Mouse (Mus musculus): ENCODE measurements around the gene Gm10130.

DNA sequence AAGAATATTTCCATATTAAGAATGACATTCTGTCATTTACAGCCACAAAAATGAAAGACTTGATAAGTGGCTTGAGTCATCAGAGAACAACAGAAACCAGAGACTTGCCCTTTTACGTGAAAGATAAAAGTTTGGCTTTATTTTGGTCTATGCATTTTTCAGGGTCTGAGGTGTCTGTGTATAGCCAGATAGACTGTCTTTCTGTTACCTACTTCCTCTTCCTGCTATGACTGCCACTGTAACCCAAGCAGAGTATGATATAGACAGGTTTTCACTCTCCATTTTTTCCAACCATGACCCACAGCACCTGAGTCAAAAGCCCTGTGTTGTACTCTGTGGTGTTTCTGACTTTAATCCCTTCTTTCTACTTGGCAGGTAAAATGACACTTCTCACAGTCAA lies 66.7 kb downstream of the Gm10130 start:
- no peak for TF ChIP-seq POLR2A (IDR thresholded peaks at IDR 0.05; ENCODE audit: borderline replicate concordance, insufficient read depth, low read length)
- TF ChIP-seq CTCF (IDR thresholded peaks at IDR 0.05; ENCODE audit: borderline replicate concordance, insufficient read depth, low read depth, low read length), result no peak
